Mouse (Mus musculus): Measurements from ENCODE around the gene Btn1a1.

DNA sequence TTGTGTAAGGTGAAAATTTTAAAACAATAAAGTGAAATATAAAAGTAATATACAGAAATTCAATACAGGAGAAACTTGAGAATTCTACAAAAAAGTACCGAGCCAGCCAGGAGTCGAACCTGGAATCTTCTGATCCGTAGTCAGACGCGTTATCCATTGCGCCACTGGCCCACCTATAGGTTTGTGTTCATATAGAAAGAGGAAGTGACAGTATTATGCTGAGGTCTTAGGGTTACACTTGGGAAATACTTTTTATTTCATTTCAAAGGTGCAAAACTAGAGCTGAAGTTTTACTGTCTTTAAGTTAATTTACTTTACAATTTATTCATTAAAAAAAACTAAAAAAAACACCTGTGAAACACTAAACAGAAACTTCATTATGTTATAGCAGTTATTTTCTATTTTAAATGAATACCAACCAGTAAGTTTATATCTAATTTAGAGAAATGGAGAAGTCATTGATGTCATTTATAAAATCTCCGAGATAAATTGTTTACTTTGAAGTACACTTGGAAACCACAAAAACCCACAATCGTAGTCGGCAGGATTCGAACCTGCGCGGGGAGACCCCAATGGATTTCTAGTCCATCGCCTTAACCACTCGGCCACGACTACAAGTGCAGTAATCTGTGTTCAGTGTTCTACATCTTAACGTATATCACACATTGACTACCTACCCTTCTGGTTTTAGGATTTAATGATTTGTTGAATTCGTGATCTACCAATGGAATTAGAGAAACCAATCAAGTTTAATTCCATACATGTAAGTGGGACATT is 34.9 kb upstream of the Btn1a1 start:
- TF ChIP-seq CTCF (IDR thresholded peaks at IDR 0.05; ENCODE audit: low read depth) (no peak), EP300 (IDR thresholded peaks at IDR 0.05; ENCODE audit: low read depth) (no peak)
